Mouse (Mus musculus) heart, adult 2 months (tissue): Measurements from ENCODE around the gene Chaf1b.

Source experiments
- CTCF ChIP-seq: fragments of 200-600 bp; IDR thresholded peaks from 2 replicates; pipeline ENCODE4 v1.8.1; 2022; ENCODE audit warnings: antibody characterized with exemption, mild to moderate bottlenecking, moderate library complexity
- EP300 ChIP-seq: fragments of 200-500 bp; IDR thresholded peaks from 2 replicates; pipeline ENCODE4 v1.6.1; 2011; ENCODE audit warnings: low read depth, low read length, control low read depth; ENCODE audit not compliant: insufficient read depth
- POLR2A ChIP-seq: fragments of 200-500 bp; IDR thresholded peaks from 2 replicates; pipeline ENCODE4 v1.6.1; 2011; ENCODE audit warnings: mild to moderate bottlenecking, low read depth, low read length, control low read depth; ENCODE audit not compliant: insufficient read depth

- no peak for TF ChIP-seq POLR2A
- TF ChIP-seq CTCF = no peak
- TF ChIP-seq EP300 = no peak
Observed at GRCm38 (mm10) chr16:93947396-93947795, 63.7 kb downstream of the Chaf1b start.
